Mouse (Mus musculus): ENCODE data around the gene Huwe1. TPM values are rescaled to one million over a fixed set of nuclear protein-coding genes. Genes with fewer than 3 reads are reported as not detected.

The Huwe1 gene
- polyA plus RNA-seq (2012; ENCODE audit: insufficient read depth, insufficient read length, low replicate concordance, missing spikeins): 386 and 574 TPM in 2 replicates

DNA sequence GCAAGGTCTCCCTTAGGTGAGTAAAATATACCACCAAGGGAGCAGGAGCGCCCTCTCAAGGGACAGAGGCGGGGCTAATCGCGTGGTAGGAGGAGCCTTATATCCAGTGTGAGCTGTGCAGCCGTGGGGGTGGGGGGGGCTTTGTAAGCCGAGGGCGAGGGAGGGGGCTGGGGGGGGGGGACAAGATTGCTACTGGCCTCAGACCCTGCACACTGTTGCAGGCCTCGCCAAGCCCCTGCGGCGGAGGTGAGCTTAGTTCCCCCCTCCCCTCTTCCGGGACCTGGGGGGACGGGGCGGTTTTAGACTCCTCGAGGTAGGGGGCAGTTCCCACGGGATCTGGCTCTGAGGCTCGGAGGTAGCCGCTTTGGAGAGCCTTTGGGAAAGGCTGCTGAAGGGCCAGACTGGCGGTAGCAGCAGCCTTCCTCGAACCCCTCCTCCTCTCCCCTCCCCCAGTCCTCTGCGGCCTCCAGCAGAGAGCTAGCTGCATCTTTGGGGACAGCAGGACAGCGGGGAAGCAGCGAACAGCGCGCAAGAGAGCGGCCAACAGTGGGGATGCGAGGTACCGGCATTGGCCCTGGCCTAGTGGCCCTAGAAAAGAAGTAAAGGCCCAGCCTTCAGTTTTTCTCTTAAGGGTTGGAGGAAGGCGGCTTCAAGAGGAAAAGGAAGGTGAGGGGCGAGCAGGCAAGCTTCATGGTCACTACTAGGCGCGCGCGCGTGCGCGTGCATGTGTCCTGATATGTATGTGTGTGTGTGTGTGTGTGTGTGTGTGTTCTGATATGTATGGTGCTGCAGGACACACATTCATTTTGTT is at the start of gene Huwe1:
Huwe1 (plus strand) TSS at position 107 of the 811 bp plus-strand sequence.
- peak within 1 kb of the TSS; percentile 95 for H3K27ac ChIP-seq (ENCODE audit: insufficient read depth, low read depth, low read length)
- H3K4me1 ChIP-seq (ENCODE audit: control insufficient read depth, insufficient read depth, low read length): no peaks in the 10 kb centered on the region
- TF ChIP-seq POLR2A (IDR thresholded peaks at IDR 0.05; ENCODE audit: insufficient read depth, low read depth, low read length) (0 out of 2 replicates have a peak, but pooled peaks have one; percentile 18), CTCF (IDR thresholded peaks at IDR 0.05; ENCODE audit: insufficient read depth, low read depth, low read length) (no peak)
- peak within 1 kb of the TSS; percentile 95 for H3K4me3 ChIP-seq (ENCODE audit: insufficient read depth, low read depth, low read length)
- WGBS: 14% methylated on average over 35 of the region's 36 CpGs

DNA sequence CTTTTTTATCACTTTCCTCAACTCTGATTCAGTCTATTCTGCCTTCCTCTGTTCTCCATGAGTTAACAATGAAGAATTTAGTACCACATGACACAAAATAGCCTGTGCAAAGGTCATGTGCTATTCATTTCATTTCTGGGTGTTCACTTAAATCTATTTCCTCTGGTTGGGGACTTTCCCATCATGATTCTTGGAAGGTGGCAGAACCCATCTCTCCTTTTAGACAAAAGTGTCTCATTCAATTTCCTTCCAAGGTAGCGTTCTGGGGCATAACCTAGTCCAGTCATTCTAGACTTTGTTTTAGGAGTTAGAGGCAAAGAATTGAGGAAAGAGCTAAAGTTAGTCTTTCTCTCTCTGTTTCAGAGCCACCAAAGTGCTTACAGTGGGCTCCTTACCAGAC is 20.3 kb upstream of the Huwe1 start:
- 94% methylated on average over 1 of the region's 1 CpGs for WGBS
- Histone ChIP-seq H3K27ac (ENCODE audit: insufficient read depth, low read depth, low read length) (no peak overlapping the region), H3K4me3 (ENCODE audit: insufficient read depth, low read depth, low read length) (no peak overlapping the region), H3K4me1 (ENCODE audit: control insufficient read depth, insufficient read depth, low read length) (no peaks in the 10 kb centered on the region)
- no peak for TF ChIP-seq POLR2A (IDR thresholded peaks at IDR 0.05; ENCODE audit: insufficient read depth, low read depth, low read length)
- no peak for TF ChIP-seq CTCF (IDR thresholded peaks at IDR 0.05; ENCODE audit: insufficient read depth, low read depth, low read length)

DNA sequence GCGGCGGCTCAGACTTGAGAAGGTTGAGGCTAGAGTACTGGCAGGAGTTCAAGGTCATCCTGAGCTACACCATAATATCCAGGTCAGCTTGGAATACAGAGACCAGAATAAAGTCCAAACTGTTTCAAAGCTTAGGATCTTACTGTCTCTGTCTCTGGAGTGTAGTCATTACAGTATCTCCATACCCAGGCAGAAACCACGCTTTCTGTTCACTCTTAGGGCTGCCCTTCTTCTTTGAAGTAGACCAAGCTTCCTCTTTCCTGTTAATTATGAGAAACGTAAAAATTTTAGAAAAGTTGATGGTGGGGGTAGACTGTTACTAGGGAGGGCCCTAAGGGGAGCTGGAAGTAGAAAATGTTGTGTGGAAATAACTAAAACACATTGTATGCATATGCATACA is 17.7 kb upstream of the Huwe1 start:
- no peak overlapping the region for H3K27ac ChIP-seq (ENCODE audit: insufficient read depth, low read depth, low read length)
- no peaks in the 10 kb centered on the region for H3K4me1 ChIP-seq (ENCODE audit: control insufficient read depth, insufficient read depth, low read length)
- H3K4me3 ChIP-seq (ENCODE audit: insufficient read depth, low read depth, low read length): no peak overlapping the region
- TF ChIP-seq POLR2A (IDR thresholded peaks at IDR 0.05; ENCODE audit: insufficient read depth, low read depth, low read length) (no peak), CTCF (IDR thresholded peaks at IDR 0.05; ENCODE audit: insufficient read depth, low read depth, low read length) (no peak)
- WGBS: 78% methylated on average over 4 of the region's 4 CpGs

DNA sequence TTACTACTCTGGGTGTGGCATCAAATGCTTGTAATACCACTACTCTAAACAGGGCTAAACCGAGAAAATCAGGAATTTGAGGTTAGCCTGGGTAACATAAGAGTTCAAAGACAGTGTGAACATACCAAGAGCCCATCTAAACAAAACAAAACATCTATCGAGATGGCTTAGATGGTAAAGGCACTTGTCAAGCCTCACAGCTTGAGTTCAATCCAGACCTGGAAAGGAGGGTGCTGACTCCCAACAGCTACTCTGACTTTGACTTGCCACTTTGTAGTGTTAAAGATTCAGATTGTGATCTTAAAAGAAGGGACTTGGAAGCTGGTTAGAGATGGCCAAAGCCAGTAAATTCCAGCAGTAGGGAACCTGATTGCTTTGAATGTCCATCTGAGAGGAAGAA is 7.8 kb upstream of the Huwe1 start:
- 66% methylated on average over 2 of the region's 2 CpGs for WGBS
- Histone ChIP-seq H3K27ac (ENCODE audit: insufficient read depth, low read depth, low read length) (no peak overlapping the region), H3K4me1 (ENCODE audit: control insufficient read depth, insufficient read depth, low read length) (no peaks in the 10 kb centered on the region), H3K4me3 (ENCODE audit: insufficient read depth, low read depth, low read length) (no peak overlapping the region)
- no peak for TF ChIP-seq CTCF (IDR thresholded peaks at IDR 0.05; ENCODE audit: insufficient read depth, low read depth, low read length)
- no peak for TF ChIP-seq POLR2A (IDR thresholded peaks at IDR 0.05; ENCODE audit: insufficient read depth, low read depth, low read length)

DNA sequence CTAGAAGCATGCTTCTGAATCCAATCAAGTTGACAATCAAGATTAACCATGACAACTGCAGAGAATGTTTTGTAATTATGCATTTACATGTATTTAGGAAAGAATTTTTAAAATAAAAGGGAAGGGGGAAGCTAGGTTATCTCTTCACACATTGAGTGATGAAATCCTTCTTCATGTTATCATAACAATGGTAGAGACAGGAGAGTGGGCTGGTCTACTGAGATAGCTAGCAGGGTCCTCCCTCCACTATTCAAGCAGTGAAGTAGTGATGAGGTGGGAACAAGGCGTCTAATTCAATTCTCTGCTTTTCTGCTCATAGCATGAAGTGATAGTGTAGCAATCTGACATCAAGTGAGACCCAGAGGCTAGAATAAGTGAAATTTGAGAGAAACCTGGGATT is 2.6 kb upstream of the Huwe1 start:
- Histone ChIP-seq H3K4me1 (ENCODE audit: control insufficient read depth, insufficient read depth, low read length) (no peaks in the 10 kb centered on the region), H3K4me3 (ENCODE audit: insufficient read depth, low read depth, low read length) (no peak overlapping the region), H3K27ac (ENCODE audit: insufficient read depth, low read depth, low read length) (no peak overlapping the region)
- 42% methylated on average over 1 of the region's 1 CpGs for WGBS
- TF ChIP-seq CTCF (IDR thresholded peaks at IDR 0.05; ENCODE audit: insufficient read depth, low read depth, low read length) (no peak), POLR2A (IDR thresholded peaks at IDR 0.05; ENCODE audit: insufficient read depth, low read depth, low read length) (no peak)

DNA sequence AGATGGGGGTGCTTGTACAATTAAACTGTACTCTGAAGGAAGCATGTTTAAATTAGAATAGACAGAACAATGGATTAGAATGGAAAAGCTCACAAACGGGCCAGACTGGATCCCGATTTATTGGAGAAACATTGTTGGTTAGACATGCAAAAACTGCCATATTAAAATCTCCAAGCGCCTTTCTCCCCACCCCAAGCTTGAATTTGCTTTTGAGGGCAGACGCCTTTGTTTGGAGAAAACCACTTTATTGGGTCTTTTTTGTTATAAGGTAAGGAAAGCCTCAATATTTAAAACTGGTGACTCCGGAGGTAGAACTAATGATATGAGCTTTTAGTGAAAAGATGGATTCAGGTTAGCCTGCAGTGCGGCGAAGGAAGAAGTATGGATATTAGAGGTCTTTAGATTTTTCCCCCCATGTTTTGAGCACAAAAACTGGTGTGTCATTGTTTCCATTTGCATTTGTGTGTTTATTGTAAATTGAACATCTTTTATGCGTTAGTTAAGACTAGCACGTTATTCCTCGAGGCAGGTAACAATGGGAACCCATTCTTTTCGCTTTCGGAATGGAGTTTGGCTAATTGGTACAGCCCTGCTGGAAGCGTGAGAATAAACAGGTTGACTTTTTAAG is 1.8 kb downstream of the Huwe1 start:
- Histone ChIP-seq H3K27ac (ENCODE audit: insufficient read depth, low read depth, low read length) (peak overlapping the region; percentile 75), H3K4me1 (ENCODE audit: control insufficient read depth, insufficient read depth, low read length) (no peaks in the 10 kb centered on the region), H3K4me3 (ENCODE audit: insufficient read depth, low read depth, low read length) (peak overlapping the region; percentile 33)
- TF ChIP-seq CTCF (IDR thresholded peaks at IDR 0.05; ENCODE audit: insufficient read depth, low read depth, low read length): no peak
- TF ChIP-seq POLR2A (IDR thresholded peaks at IDR 0.05; ENCODE audit: insufficient read depth, low read depth, low read length): no peak
- WGBS: 18% methylated on average over 13 of the region's 13 CpGs

DNA sequence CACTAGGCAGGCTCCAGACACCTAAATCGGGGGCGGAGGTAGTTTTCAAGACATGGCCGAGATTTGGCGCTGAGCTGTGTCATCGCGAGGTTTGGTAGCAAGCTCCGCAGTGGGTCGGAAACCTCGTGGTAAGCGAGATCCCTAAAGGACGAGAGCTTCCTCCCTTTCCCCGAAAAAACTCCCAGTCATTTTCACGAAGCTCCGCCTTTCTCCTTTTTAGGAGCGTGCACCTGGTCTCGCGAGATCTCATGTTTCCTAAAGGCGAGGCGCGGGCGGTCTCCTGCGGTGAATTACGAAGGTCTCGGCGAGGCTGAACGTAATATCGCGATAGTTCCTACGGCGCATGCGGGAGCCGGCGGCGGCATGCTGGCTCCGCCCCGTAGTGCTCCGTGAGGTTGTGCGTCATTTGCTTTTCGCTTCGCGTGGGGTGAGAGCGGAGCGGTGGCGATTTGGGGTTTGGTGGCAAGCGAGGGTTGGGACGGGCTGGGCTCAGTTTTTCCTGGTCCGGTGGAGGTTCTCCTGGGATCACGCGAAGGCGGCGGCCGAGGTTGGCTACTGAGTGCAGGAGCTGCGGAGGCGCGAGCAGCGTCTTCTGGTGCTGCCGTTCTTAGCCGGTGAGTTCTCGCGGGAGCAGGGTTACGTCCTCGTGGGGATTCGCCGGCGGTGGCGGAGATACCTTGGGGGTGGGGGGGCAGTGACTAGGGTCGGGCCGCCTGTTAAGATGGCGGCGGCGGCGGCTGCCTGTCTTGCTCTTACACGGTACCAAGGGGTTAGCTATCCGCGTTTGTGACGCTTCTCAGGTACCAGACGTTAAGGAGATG is 2.6 kb downstream of the Huwe1 start:
- 19% methylated on average over 77 of the region's 77 CpGs for WGBS
- TF ChIP-seq CTCF (IDR thresholded peaks at IDR 0.05; ENCODE audit: insufficient read depth, low read depth, low read length) (no peak), POLR2A (IDR thresholded peaks at IDR 0.05; ENCODE audit: insufficient read depth, low read depth, low read length) (peak; percentile 56; the same call in 1 of the 2 replicates)
- Histone ChIP-seq H3K4me1 (ENCODE audit: control insufficient read depth, insufficient read depth, low read length) (no peaks in the 10 kb centered on the region), H3K27ac (ENCODE audit: insufficient read depth, low read depth, low read length) (peak overlapping the region; percentile 98), H3K4me3 (ENCODE audit: insufficient read depth, low read depth, low read length) (peak overlapping the region; percentile 91)

DNA sequence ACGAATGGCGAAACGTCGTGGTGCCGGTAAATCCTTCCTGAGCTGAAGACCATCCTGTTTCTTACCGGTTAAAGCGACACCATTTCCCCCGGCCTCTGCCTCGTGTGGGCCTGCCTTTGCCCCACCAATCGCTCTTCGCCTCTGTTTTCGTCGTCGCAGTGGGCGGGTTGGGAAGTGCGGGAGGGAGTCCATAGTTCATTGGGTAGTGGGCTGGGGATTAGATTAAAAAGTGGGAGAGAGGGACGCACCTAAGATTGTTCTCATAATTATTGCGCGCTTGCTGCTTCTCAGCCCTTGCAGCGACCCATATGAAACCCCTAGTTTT is 3.1 kb downstream of the Huwe1 start:
- TF ChIP-seq CTCF (IDR thresholded peaks at IDR 0.05; ENCODE audit: insufficient read depth, low read depth, low read length) (no peak), POLR2A (IDR thresholded peaks at IDR 0.05; ENCODE audit: insufficient read depth, low read depth, low read length) (no peak)
- H3K4me3 ChIP-seq (ENCODE audit: insufficient read depth, low read depth, low read length): peak overlapping the region; percentile 91
- 21% methylated on average over 20 of the region's 20 CpGs for WGBS
- no peaks in the 10 kb centered on the region for H3K4me1 ChIP-seq (ENCODE audit: control insufficient read depth, insufficient read depth, low read length)
- H3K27ac ChIP-seq (ENCODE audit: insufficient read depth, low read depth, low read length): peak overlapping the region; percentile 98

Measured in olfactory bulb, adult 2 months (tissue).